Mouse (Mus musculus): ENCODE measurements around the gene Hspa12b.

GRCm38 (mm10) chr2:131125964-131126815, 890 bp upstream of the Hspa12b start:
- TF ChIP-seq ZC3H11A (IDR thresholded peaks at IDR 0.05; ENCODE audit: borderline replicate concordance, low read depth, low read length) (no peak), CHD2 (IDR thresholded peaks at IDR 0.05; ENCODE audit: low read depth, low read length) (no peak), ZNF384 (IDR thresholded peaks at IDR 0.05; ENCODE audit: low read depth, low read length) (no peak), HCFC1 (IDR thresholded peaks at IDR 0.05; ENCODE audit: borderline replicate concordance, insufficient read depth, low read length) (no peak), MAFK (IDR thresholded peaks at IDR 0.05; ENCODE audit: insufficient read depth, low read depth, low read length) (no peak)
